Mouse (Mus musculus): ENCODE data around the gene Exosc6. TPM values are rescaled to one million over a fixed set of nuclear protein-coding genes. Genes with fewer than 3 reads are reported as not detected.
"Not testable (repeated sequence)": the region's sequence is repeated elsewhere in the genome, so short reads cannot be mapped to it uniquely, and the experiment has no call there.

Exosc6 gene
- polyA plus RNA-seq, 2 experiments from 2014 or later: not detected

GRCm38 (mm10) chr8:111062072-111062757, 6.1 kb downstream of the Exosc6 start:
- ATAC-seq: peak; percentile 92

- ATAC-seq: no peak
Observed at GRCm38 (mm10) chr8:111062893-111063292, 6.8 kb downstream of the Exosc6 start.

- ATAC-seq: no peak
Observed at GRCm38 (mm10) chr8:111066308-111066707, 10.2 kb downstream of the Exosc6 start.

- no peak for ATAC-seq
Observed at GRCm38 (mm10) chr8:111067439-111067838, 11.3 kb downstream of the Exosc6 start.

GRCm38 (mm10) chr8:111068660-111069059, 12.5 kb downstream of the Exosc6 start:
- ATAC-seq: not testable (repeated sequence)

- ATAC-seq: no peak
Observed at GRCm38 (mm10) chr8:111075926-111076325, 19.8 kb downstream of the Exosc6 start.

- ATAC-seq: no peak
Observed at GRCm38 (mm10) chr8:111079461-111079860, 23.3 kb downstream of the Exosc6 start.

GRCm38 (mm10) chr8:111079861-111080271, 23.7 kb downstream of the Exosc6 start:
- no peak for ATAC-seq

- ATAC-seq: no peak
Observed at GRCm38 (mm10) chr8:111081580-111082258, 25.6 kb downstream of the Exosc6 start.

GRCm38 (mm10) chr8:111083936-111084335, 27.8 kb downstream of the Exosc6 start:
- not testable (repeated sequence) for ATAC-seq

- peak; percentile 52 for ATAC-seq
Observed at GRCm38 (mm10) chr8:111090126-111090525, 34.0 kb downstream of the Exosc6 start.

GRCm38 (mm10) chr8:111091706-111092105, 35.6 kb downstream of the Exosc6 start:
- ATAC-seq: no peak

- ATAC-seq: not testable (repeated sequence)
Observed at GRCm38 (mm10) chr8:111092326-111092725, 36.2 kb downstream of the Exosc6 start, which contains the start of gene Clec18a. Clec18a (minus strand) TSS chr8:111092426.

GRCm38 (mm10) chr8:111093865-111094718, 38.0 kb downstream of the Exosc6 start, which contains the start of gene Pdpr:
Pdpr (plus strand) TSS chr8:111094630.
- ATAC-seq: peak; percentile 84

GRCm38 (mm10) chr8:111094719-111095302, 38.7 kb downstream of the Exosc6 start:
- peak; percentile 38 for ATAC-seq

Other genes starting within 250 kb of the Exosc6 start
- gene Cog4, start 209.7 kb upstream of the Exosc6 start, polyA plus RNA-seq (2017; shearing (Covaris generic)): 10 to 100 TPM; 57.7 to 94.5 TPM
- gene Sf3b3, start 209.6 kb upstream of the Exosc6 start, polyA plus RNA-seq (2017; shearing (Covaris generic)): 100 to 1,000 TPM in 1 of 2 experiments, 10 to 100 TPM in 1; 98.5 to 141 TPM
- gene Fuk, start 153.9 kb upstream of the Exosc6 start, polyA plus RNA-seq (2017; shearing (Covaris generic)): 1 to 10 TPM; 1.3 to 2.4 TPM
- gene St3gal2, start 136.4 kb upstream of the Exosc6 start, polyA plus RNA-seq (2017; shearing (Covaris generic)): 10 to 100 TPM in 1 of 2 experiments, 1 to 10 TPM in 1; 7.5 to 12.4 TPM
- gene Ddx19a, start 58.5 kb upstream of the Exosc6 start, polyA plus RNA-seq (2017; shearing (Covaris generic)): 10 to 100 TPM; 13.8 to 13.9 TPM
- gene Ddx19b, start 24.6 kb upstream of the Exosc6 start, polyA plus RNA-seq (2017; shearing (Covaris generic)): 10 to 100 TPM in 1 of 2 experiments, 1 to 10 TPM in 1; 5.5 to 12.0 TPM
- gene Aars, start 23.2 kb upstream of the Exosc6 start, polyA plus RNA-seq (2017; shearing (Covaris generic)): 10 to 100 TPM; 18.6 to 38.6 TPM
- not detected for gene Clec18a, start 36.1 kb downstream of the Exosc6 start, polyA plus RNA-seq (2017; shearing (Covaris generic))
- 10 to 100 TPM in 1 of 2 experiments, 1 to 10 TPM in 1; 7.2 to 11.4 TPM for gene Pdpr, start 38.3 kb downstream of the Exosc6 start, polyA plus RNA-seq (2017; shearing (Covaris generic))
- 10 to 100 TPM; 27.4 to 32.1 TPM for gene Glg1, start 202.9 kb downstream of the Exosc6 start, polyA plus RNA-seq (2017; shearing (Covaris generic))
- 10 to 100 TPM; 20.2 to 34.9 TPM for gene Rfwd3, start 243.9 kb downstream of the Exosc6 start, polyA plus RNA-seq (2017; shearing (Covaris generic))